Mouse (Mus musculus) liver, embryonic 18 days (tissue): ENCODE measurements around the gene Olfr1152. TPM values are rescaled to one million over a fixed set of nuclear protein-coding genes. Genes with fewer than 3 reads are reported as not detected.

Experiments
- polyA plus RNA-seq: library from polyadenylated mRNA; depleted of rRNA; stranded (reverse); fragments of >200 nt; gene quantifications from 2 replicates; pipeline ENCODE4 v1.2.3, GENCODE M21; 2012; rRNA removed

The Olfr1152 gene
- polyA plus RNA-seq = not detected in 2 replicates

DNA sequence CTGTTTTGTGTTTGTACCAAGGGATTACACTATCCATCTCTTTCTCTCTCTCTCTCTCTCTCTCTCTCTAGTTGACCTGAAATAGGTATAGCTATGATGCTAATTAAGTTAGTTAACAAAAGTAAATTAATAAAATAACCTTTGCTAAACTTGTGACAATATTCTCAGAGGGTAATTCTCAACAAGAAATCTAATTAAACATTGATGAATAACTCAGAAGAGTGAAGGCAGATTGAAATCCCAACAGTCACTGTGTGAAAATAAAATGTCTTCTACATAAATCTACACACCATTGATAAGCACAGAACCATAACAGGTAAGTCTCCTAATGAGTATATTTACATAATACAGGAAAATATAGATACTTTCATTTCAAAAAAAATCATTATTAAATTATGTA is at the start of gene Olfr1152:
TSS of gene Olfr1152 (plus strand) at position 301 of the 400 bp plus-strand sequence.

DNA sequence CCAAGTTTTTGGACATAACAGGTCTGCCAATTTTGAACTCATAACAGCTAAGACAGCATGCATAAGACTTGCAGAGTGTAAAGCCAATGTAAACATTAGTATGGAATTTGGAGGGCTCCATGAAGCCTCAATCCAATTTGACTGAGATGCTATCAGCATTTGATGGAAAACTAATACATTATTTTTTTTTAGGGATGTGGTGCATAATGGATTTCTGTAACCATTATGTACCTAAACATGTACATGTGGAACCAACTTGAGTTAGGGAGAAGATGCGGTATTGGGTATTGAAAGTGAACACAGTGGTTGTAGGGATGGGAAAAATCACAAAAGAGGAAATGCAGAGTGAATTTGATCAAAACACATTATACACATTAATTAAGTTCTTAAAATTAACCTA is 36.1 kb upstream of the Olfr1152 start, which contains the start of gene Olfr1148:
TSS of gene Olfr1148 (plus strand) at position 301 of the 400 bp plus-strand sequence.

DNA sequence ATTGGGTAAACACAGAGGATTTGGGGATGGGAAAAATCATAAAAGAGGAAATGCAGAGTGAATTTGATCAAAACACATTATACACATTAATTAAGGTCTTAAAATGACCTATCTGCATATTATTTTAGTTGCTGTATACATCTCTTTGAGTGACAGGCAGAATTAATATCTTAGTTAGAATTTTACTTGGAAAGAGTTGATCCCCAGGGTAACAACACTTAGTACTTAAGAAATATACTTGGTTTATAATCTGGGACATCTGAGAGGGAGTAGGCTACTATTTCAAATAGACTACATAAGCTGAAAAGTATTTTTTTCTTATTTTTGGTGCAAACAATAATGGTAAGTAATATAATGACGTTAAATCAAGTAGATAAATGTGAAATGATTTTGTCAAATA is 22.6 kb upstream of the Olfr1152 start, which contains the start of gene Olfr1150-ps1:
TSS of gene Olfr1150-ps1 (plus strand) at position 301 of the 400 bp plus-strand sequence.

DNA sequence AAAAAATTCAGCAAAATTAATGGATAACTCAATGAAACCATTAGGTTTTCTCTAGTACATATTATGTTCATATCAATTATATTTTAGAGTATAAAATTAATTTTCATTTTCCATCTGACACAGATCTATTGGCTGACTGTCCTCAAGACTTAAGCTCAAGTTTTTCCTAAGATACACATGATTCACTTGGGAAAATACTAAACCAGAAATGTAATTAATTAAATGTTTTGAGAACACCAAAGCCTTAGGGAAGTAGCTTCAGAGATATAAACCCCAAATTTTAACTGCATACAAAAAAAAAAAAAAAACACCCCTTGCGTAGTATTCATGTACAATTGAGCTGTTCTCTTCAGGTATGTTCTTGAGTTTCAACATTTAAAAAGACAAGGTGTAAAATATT is 10.7 kb upstream of the Olfr1152 start, which contains the start of gene Olfr1151:
TSS of gene Olfr1151 (plus strand) at position 301 of the 400 bp plus-strand sequence.

DNA sequence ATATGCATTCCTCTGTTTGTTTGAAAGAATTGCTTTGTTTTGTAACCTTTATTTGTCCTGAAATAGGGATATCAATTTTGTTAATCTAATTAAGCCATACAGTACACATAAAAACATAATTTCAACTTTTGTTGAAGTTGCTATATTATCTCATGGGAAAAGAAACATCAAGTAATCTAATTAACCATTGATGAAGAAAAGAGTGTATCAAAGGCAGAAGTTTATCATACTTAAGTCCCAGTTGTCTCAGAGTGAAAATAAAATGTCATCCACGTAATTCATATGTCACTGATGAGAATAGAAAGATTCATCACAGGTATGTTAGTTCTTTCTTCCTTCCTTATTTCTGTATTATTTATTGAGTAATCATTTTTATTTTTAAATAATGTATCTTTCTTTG is 28.4 kb downstream of the Olfr1152 start, which contains the start of gene Olfr1153:
TSS of gene Olfr1153 (plus strand) at position 301 of the 400 bp plus-strand sequence.

DNA sequence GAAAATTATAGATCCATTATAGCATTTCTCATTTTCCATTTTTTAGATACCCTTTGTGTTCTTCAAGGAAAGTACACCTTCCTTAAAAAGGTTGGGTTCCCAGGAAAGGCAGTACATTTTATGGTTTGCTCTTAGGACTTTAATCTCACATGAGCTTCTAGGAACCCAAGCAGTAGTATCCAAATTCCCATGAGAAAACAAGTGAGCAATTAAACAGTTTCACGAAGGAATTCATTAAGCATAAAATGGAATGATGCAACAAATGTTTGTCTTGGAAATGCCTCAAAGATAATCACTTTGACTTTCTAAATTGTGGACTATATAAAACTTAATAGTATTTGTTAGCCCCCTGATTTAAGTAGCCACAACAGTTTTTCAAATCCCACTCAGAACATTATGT is 38.8 kb downstream of the Olfr1152 start, which contains the start of gene Olfr1154:
TSS of gene Olfr1154 (minus strand) at position 101 of the 400 bp plus-strand sequence.

Other genes starting within 250 kb of the Olfr1152 start
- not detected in 2 replicates for gene Olfr1131, start 239.4 kb upstream of the Olfr1152 start, polyA plus RNA-seq
- not detected in 2 replicates for gene Olfr1132, start 229.0 kb upstream of the Olfr1152 start, polyA plus RNA-seq
- gene Olfr1133, start 219.1 kb upstream of the Olfr1152 start, polyA plus RNA-seq = not detected in 2 replicates
- not detected in 2 replicates for gene Olfr1134, start 208.0 kb upstream of the Olfr1152 start, polyA plus RNA-seq
- gene Olfr1135, start 192.8 kb upstream of the Olfr1152 start, polyA plus RNA-seq = not detected in 2 replicates
- not detected in 2 replicates for gene Olfr1136, start 172.5 kb upstream of the Olfr1152 start, polyA plus RNA-seq
- not detected in 2 replicates for gene Olfr1137, start 153.3 kb upstream of the Olfr1152 start, polyA plus RNA-seq
- not detected in 2 replicates for gene Olfr1138, start 126.5 kb upstream of the Olfr1152 start, polyA plus RNA-seq
- gene Olfr1140, start 122.7 kb upstream of the Olfr1152 start, polyA plus RNA-seq = not detected in 2 replicates
- gene Olfr1141, start 112.5 kb upstream of the Olfr1152 start, polyA plus RNA-seq = not detected in 2 replicates
- gene Olfr152, start 87.0 kb upstream of the Olfr1152 start, polyA plus RNA-seq = not detected in 2 replicates
- not detected in 2 replicates for gene Olfr1143, start 65.9 kb upstream of the Olfr1152 start, polyA plus RNA-seq
- gene Olfr1145, start 56.7 kb upstream of the Olfr1152 start, polyA plus RNA-seq = not detected in 2 replicates
- not detected in 2 replicates for gene Olfr1148, start 36.0 kb upstream of the Olfr1152 start, polyA plus RNA-seq
- gene Olfr1150-ps1, start 22.5 kb upstream of the Olfr1152 start, polyA plus RNA-seq = not detected in 2 replicates
- not detected in 2 replicates for gene Olfr1151, start 10.6 kb upstream of the Olfr1152 start, polyA plus RNA-seq
- gene Olfr1153, start 28.5 kb downstream of the Olfr1152 start, polyA plus RNA-seq = not detected in 2 replicates
- gene Olfr1154, start 38.7 kb downstream of the Olfr1152 start, polyA plus RNA-seq = not detected in 2 replicates
- not detected in 2 replicates for gene Olfr1155, start 78.6 kb downstream of the Olfr1152 start, polyA plus RNA-seq
- not detected in 2 replicates for gene Olfr1156, start 86.6 kb downstream of the Olfr1152 start, polyA plus RNA-seq
- not detected in 2 replicates for gene Olfr1157, start 101.8 kb downstream of the Olfr1152 start, polyA plus RNA-seq
- not detected in 2 replicates for gene Olfr74, start 108.2 kb downstream of the Olfr1152 start, polyA plus RNA-seq
- not detected in 2 replicates for gene Olfr1158, start 123.6 kb downstream of the Olfr1152 start, polyA plus RNA-seq
- not detected in 2 replicates for gene Olfr1160, start 141.8 kb downstream of the Olfr1152 start, polyA plus RNA-seq
- not detected in 2 replicates for gene Olfr1161, start 156.3 kb downstream of the Olfr1152 start, polyA plus RNA-seq
- not detected in 2 replicates for gene Olfr73, start 171.2 kb downstream of the Olfr1152 start, polyA plus RNA-seq
- not detected in 2 replicates for gene Olfr1162, start 184.6 kb downstream of the Olfr1152 start, polyA plus RNA-seq
- gene Olfr1163, start 205.3 kb downstream of the Olfr1152 start, polyA plus RNA-seq = not detected in 2 replicates
- gene Olfr1164, start 227.5 kb downstream of the Olfr1152 start, polyA plus RNA-seq = not detected in 2 replicates